Mouse (Mus musculus) MEL (cell line): ENCODE measurements at regions not wholly inside any gene's neighbourhood (a gene's known extent, or its start where the extent isn't known, plus 50 kb on each side); places are given as distances from the start of the nearest gene placed in this dataset.

Source experiments
- DNase-seq: peaks from one replicate; pipeline ENCODE4 v3.0.0; 2011; ENCODE audit warnings: low read depth, low spot score
- H3K27ac ChIP-seq: 2 replicates; pipeline ENCODE4 v1.5.1; 2012; ENCODE audit warnings: low read depth, mild to moderate bottlenecking, control low read depth, low read length, moderate library complexity; ENCODE audit not compliant: control insufficient read depth
- H3K27me3 ChIP-seq, 2 experiments: fragments of 150-350 bp in 1 of 2; sonication (generic) in 1 of 2; 2 replicates each; pipeline ENCODE4 v1.6.1; 2012; ENCODE audit warnings: low read length in 2 of 2, mild to moderate bottlenecking in 2 of 2, improper control_type of control experiment in 1 of 2, moderate library complexity in 1 of 2; ENCODE audit not compliant: insufficient read depth in 2 of 2, control insufficient read depth in 1 of 2
- H3K36me3 ChIP-seq, 2 experiments: 2 replicates each; pipeline ENCODE4 v1.6.1; 2012 to 2014; ENCODE audit warnings: low read length in 2 of 2, improper control_type of control experiment in 1 of 2, inconsistent platforms in 1 of 2, mild to moderate bottlenecking in 1 of 2; ENCODE audit not compliant: insufficient read depth in 2 of 2, control insufficient read depth in 1 of 2
- H3K4me1 ChIP-seq, 2 experiments: fragments of 150-350 bp in 1 of 2; sonication (generic) in 1 of 2; 2 replicates each; pipeline ENCODE4 v1.6.1; 2012; ENCODE audit warnings: low read length in 2 of 2, improper control_type of control experiment in 1 of 2, mild to moderate bottlenecking in 1 of 2; ENCODE audit not compliant: insufficient read depth in 2 of 2, control insufficient read depth in 1 of 2
- H3K4me3 ChIP-seq, 2 experiments: fragments of 150-350 bp in 1 of 2; sonication (generic) in 1 of 2; 2 replicates each; pipeline ENCODE4 v1.5.1; 2012; ENCODE audit warnings: low read depth in 2 of 2, low read length in 2 of 2, mild to moderate bottlenecking in 2 of 2, moderate library complexity in 2 of 2, control low read depth in 1 of 2, improper control_type of control experiment in 1 of 2; ENCODE audit not compliant: control insufficient read depth in 1 of 2, insufficient read depth in 1 of 2
- H3K79me2 ChIP-seq: 2 replicates; pipeline ENCODE4 v1.6.1; 2012; ENCODE audit warnings: mild to moderate bottlenecking, low read length, moderate library complexity; ENCODE audit not compliant: control insufficient read depth, poor library complexity, insufficient read depth
- H3K9ac ChIP-seq: 2 replicates; pipeline ENCODE4 v1.6.1; 2012; ENCODE audit warnings: low read depth, mild to moderate bottlenecking, control low read depth, low read length, moderate library complexity; ENCODE audit not compliant: control insufficient read depth, poor library complexity, severe bottlenecking
- H3K9me3 ChIP-seq: fragments of 150-350 bp; sonication (generic); replicated peaks from 2 replicates; pipeline ENCODE4 v1.6.1; 2012; ENCODE audit warnings: mild to moderate bottlenecking, low read length, improper control_type of control experiment, moderate library complexity; ENCODE audit not compliant: insufficient read depth
- BHLHE40 ChIP-seq: IDR thresholded peaks from 2 replicates; pipeline ENCODE4 v1.6.1; 2012; ENCODE audit warnings: low read depth, mild to moderate bottlenecking, inconsistent platforms, low read length, improper control_type of control experiment, borderline replicate concordance
- CHD2 ChIP-seq: IDR thresholded peaks from 2 replicates; pipeline ENCODE4 v1.6.1; 2011; ENCODE audit warnings: low read length, improper control_type of control experiment
- EP300 ChIP-seq, 2 experiments: IDR thresholded peaks; 2 replicates each; pipeline ENCODE4 v1.6.1; 2011; ENCODE audit warnings: improper control_type of control experiment in 2 of 2, low read length in 2 of 2, low read depth in 1 of 2, mild to moderate bottlenecking in 1 of 2
- ETS1 ChIP-seq: IDR thresholded peaks from 2 replicates; pipeline ENCODE4 v1.6.1; 2012; ENCODE audit warnings: low read depth, mild to moderate bottlenecking, inconsistent platforms, low read length, improper control_type of control experiment, moderate library complexity
- GABPA ChIP-seq: IDR thresholded peaks from 2 replicates; pipeline ENCODE4 v1.6.1; 2012; ENCODE audit warnings: low read depth, mild to moderate bottlenecking, inconsistent platforms, low read length, improper control_type of control experiment, moderate library complexity
- GATA1 ChIP-seq: IDR thresholded peaks from 2 replicates; pipeline ENCODE4 v1.6.1; 2011; ENCODE audit warnings: low read depth, low read length, improper control_type of control experiment
- JUND ChIP-seq: IDR thresholded peaks from 2 replicates; pipeline ENCODE4 v1.6.1; 2011; ENCODE audit warnings: low read depth, mild to moderate bottlenecking, improper control_type of control experiment, low read length
- MAFK ChIP-seq: IDR thresholded peaks from 2 replicates; pipeline ENCODE4 v1.6.1; 2011; ENCODE audit warnings: low read depth, mild to moderate bottlenecking, low read length, improper control_type of control experiment, borderline replicate concordance
- MAX ChIP-seq: IDR thresholded peaks from 2 replicates; pipeline ENCODE4 v1.6.1; 2011; ENCODE audit warnings: low read length, improper control_type of control experiment
- MAZ ChIP-seq: IDR thresholded peaks from 2 replicates; pipeline ENCODE4 v1.6.1; 2012; ENCODE audit warnings: low read depth, mild to moderate bottlenecking, inconsistent platforms, low read length, improper control_type of control experiment
- MEF2A ChIP-seq: IDR thresholded peaks from 2 replicates; pipeline ENCODE4 v1.6.1; 2014; ENCODE audit warnings: low read depth, mild to moderate bottlenecking, inconsistent platforms, low read length, improper control_type of control experiment; ENCODE audit not compliant: poor library complexity, insufficient replicate concordance, severe bottlenecking; ENCODE audit errors: extremely low read depth
- MXI1 ChIP-seq: IDR thresholded peaks from 2 replicates; pipeline ENCODE4 v1.6.1; 2011; ENCODE audit warnings: mild to moderate bottlenecking, low read depth, low read length, improper control_type of control experiment
- MYC ChIP-seq: IDR thresholded peaks from 2 replicates; pipeline ENCODE4 v1.6.1; 2011; ENCODE audit warnings: low read depth, mild to moderate bottlenecking, low read length, improper control_type of control experiment, moderate library complexity
- POLR2AphosphoS5 ChIP-seq: IDR thresholded peaks from 2 replicates; pipeline ENCODE4 v1.6.1; 2012; ENCODE audit warnings: low read depth, borderline replicate concordance, mild to moderate bottlenecking, inconsistent platforms, low read length, moderate library complexity, mixed read lengths
- RCOR1 ChIP-seq: IDR thresholded peaks from 2 replicates; pipeline ENCODE4 v1.6.1; 2012; ENCODE audit warnings: low read depth, mild to moderate bottlenecking, inconsistent platforms, low read length, improper control_type of control experiment
- SIN3A ChIP-seq: IDR thresholded peaks from 2 replicates; pipeline ENCODE4 v1.6.1; 2012; ENCODE audit warnings: low read length, improper control_type of control experiment, inconsistent platforms
- TAL1 ChIP-seq: IDR thresholded peaks from 2 replicates; pipeline ENCODE4 v1.6.1; 2012; ENCODE audit warnings: mild to moderate bottlenecking, inconsistent platforms, low read length, moderate library complexity, mixed read lengths
- TBP ChIP-seq: IDR thresholded peaks from 2 replicates; pipeline ENCODE4 v1.8.0; 2011; ENCODE audit warnings: low read depth, low read length, improper control_type of control experiment
- USF1 ChIP-seq: IDR thresholded peaks from 2 replicates; pipeline ENCODE4 v1.6.1; 2014; ENCODE audit warnings: low read depth, mild to moderate bottlenecking, inconsistent platforms, low read length, improper control_type of control experiment, moderate library complexity
- USF2 ChIP-seq, 2 experiments: IDR thresholded peaks; 2 replicates each; pipeline ENCODE4 v1.6.1; 2011 to 2012; ENCODE audit warnings: improper control_type of control experiment in 2 of 2, low read length in 2 of 2, borderline replicate concordance in 1 of 2, inconsistent platforms in 1 of 2, low read depth in 1 of 2, mild to moderate bottlenecking in 1 of 2; ENCODE audit not compliant: insufficient read depth in 1 of 2
- ZC3H11A ChIP-seq: IDR thresholded peaks from 2 replicates; pipeline ENCODE4 v1.6.1; 2012; ENCODE audit warnings: low read depth, mild to moderate bottlenecking, inconsistent platforms, low read length, improper control_type of control experiment
- ZKSCAN1 ChIP-seq: IDR thresholded peaks from 2 replicates; pipeline ENCODE4 v1.6.1; 2012; ENCODE audit warnings: low read depth, mild to moderate bottlenecking, inconsistent platforms, low read length, improper control_type of control experiment, moderate library complexity
- ZNF384 ChIP-seq: IDR thresholded peaks from 2 replicates; pipeline ENCODE4 v1.6.1; 2012; ENCODE audit warnings: low read depth, mild to moderate bottlenecking, inconsistent platforms, low read length, improper control_type of control experiment

DNA sequence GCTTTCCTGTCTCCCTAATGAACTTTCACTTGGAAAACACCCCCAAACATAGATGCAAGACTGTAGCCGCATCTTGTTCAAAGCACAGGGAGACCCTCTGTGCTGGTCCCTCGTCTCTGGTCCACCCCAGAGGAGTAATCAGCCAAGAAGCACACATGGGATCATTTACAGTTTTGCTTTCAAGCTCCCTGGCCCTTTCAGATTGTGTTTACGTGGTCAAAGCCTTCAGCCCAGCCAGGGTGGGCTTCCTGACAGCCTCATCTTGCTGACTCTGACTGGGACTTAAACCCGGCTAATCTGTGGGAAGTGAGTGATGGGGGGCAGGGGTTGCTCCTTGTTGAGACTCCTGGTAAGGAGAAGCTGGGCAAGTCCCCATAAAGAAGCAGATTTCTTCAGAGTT, 174.8 kb upstream of the Hes1 start:
- Histone ChIP-seq H3K27me3 (peaks cover 5% of the 10 kb centered on the region in 2 experiments; a peak in 3 of 4 replicates), H3K4me3 (no peak overlapping the region), H3K79me2 (no peaks in the 10 kb centered on the region), H3K9ac (no peak overlapping the region), H3K9me3 (no peaks in the 10 kb centered on the region), H3K27ac (no peak overlapping the region), H3K4me1 (no peaks in the 10 kb centered on the region), H3K36me3 (no peaks in the 10 kb centered on the region)
- DNase-seq, result no peak
- TF ChIP-seq CHD2 (no peak), ZKSCAN1 (no peak), JUND (no peak), MAX (no peak), MAZ (no peak), MEF2A (no peak), ZC3H11A (no peak), RCOR1 (no peak)

DNA sequence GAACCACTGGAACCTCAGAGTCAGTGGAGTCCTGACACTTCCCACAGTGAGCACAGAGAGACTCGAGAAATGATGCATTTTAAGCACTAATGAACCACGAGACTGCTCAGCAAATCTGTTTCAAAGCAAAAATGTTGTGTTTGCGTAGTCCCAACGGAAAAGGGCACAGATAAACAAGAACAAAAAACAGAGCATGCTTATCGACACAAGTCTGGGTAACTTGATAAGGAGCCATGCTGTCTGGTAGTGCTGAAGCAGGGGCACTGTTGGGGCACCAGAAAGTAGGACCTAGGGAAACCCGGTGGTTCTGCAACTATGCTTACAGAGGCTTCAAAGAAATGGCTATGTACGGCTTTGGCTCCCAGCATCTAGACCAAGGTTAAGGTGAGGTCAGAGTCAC, 172.7 kb upstream of the Hes1 start:
- H3K27ac ChIP-seq, result no peak overlapping the region
- no peaks in the 10 kb centered on the region for H3K79me2 ChIP-seq
- H3K36me3 ChIP-seq, result no peaks in the 10 kb centered on the region
- no peak overlapping the region for H3K9ac ChIP-seq
- DNase-seq, result peak; percentile 6
- TF ChIP-seq GATA1 (peak; percentile 48), EP300 (IDR thresholded peaks at IDR 0.05; ENCODE audit: low read depth in 1 of 2, low read length in 2 of 2) (peak in 1 of 2 experiments; percentile 54; a peak in 2 of 4 replicates), TBP (no peak), MEF2A (no peak)
- no peaks in the 10 kb centered on the region for H3K4me1 ChIP-seq
- no peaks in the 10 kb centered on the region for H3K9me3 ChIP-seq
- peaks cover 4 to 6% of the 10 kb centered on the region in 2 experiments for H3K27me3 ChIP-seq
- no peak overlapping the region for H3K4me3 ChIP-seq

DNA sequence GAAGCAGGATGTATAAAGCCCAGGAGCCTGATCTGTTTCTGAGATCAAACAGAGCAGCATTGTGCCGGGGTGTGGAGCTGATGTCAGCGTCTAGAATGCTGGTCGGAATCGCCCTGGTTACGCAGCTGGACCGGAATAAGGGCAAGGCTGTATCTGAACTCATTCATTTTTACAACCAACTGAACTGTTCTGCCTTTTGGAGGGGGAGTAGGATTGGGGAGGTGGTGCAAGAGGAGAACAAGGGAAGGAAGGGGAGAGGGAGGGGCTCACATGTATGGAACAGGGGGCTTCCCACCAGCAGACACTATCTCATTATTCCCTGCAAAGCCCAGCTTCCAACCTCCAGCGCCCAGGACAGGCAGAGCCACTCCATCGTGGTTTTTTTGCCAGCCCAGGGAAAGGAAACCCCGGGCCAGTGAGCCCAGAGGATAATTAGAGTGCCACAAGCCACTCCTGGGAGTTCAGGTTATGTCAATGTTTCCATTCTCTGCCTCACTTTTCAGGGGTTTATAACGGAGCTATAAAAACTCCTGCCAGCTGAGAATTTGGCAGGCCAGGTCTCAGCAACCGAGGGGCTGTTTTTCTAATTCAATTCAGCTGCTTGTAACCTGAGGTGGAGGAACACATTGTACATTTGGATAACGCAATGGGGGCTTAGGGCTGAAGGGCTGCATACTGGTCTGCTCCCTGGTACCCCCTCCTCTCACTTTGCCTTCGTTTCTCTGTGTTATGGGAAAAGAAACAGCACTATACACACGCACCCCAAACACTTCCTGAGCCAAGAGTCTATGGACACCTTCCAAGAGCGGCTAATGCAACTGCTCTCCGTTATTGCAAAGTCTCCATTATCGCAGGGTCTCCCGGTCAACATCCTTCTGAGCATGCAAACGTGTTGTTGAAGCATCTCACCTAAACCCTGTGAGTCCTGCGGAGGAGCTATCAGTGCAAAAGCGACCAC, 170.0 kb upstream of the Hes1 start:
- no peaks in the 10 kb centered on the region for H3K36me3 ChIP-seq
- TF ChIP-seq MAZ (no peak), TAL1 (no peak), MAX (no peak), GATA1 (no peak), BHLHE40 (no peak), GABPA (no peak), MXI1 (no peak), ETS1 (no peak), POLR2AphosphoS5 (no peak), JUND (no peak), USF2 (IDR thresholded peaks at IDR 0.05; ENCODE audit: borderline replicate concordance in 1 of 2, insufficient read depth in 1 of 2, low read depth in 1 of 2, low read length in 2 of 2) (no peak), SIN3A (no peak), CHD2 (no peak), MYC (no peak), USF1 (no peak), ZC3H11A (no peak), MAFK (no peak), ZNF384 (no peak)
- H3K9ac ChIP-seq, result no peak overlapping the region
- no peaks in the 10 kb centered on the region for H3K79me2 ChIP-seq
- H3K4me1 ChIP-seq, result no peaks in the 10 kb centered on the region
- DNase-seq, result no peak
- no peak overlapping the region for H3K4me3 ChIP-seq
- H3K27me3 ChIP-seq, result peaks cover 7 to 9% of the 10 kb centered on the region in 2 experiments
- no peaks in the 10 kb centered on the region for H3K9me3 ChIP-seq
- H3K27ac ChIP-seq, result no peak overlapping the region
